10 mouse cellular contexts compared by ENCODE assay signal in the genomic region with DNA sequence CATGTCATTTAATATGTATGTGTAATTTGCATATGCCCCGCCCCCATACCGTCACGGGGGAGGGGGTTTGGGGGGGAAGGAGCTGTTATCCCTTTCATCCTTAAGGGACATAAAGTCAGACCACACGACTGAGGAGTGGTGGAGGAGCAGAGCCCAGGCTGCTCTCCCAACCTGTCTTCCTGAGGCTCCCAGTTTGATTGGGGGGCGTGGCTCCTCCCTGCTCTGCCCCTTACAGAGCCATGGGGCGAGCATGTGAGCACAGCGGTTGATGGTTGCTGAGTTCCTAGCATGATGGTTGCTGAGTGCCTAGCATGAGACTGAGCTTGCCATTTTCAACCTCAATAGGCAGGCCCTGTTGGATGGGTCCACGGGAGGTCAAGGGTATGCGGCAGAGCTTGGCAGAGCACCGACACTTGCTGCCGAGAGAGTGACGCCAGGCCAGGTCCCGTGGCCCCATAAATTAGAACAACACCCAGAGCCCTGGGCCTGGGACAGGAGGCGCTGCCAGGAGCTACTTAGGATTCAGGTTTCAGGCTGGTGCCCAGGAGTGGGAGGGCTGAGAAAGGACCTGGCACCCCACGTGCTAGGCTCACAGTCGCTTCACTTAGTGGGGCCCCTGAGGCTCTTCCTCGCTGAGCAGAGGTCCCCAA. TPM values are rescaled to one million over a fixed set of nuclear protein-coding genes. Genes with fewer than 3 reads are reported as not detected.
A peak's percentile ranks its signal among the peaks of the same experiment; 100 is the strongest.
DNase-seq lines count a peak whose midpoint lies in the region; ATAC-seq and TF ChIP-seq lines count a peak whose summit lies in the region.
"Had no signal": no experiment of that assay in that cellular context is flagged by ENCODE, and none has a peak within 500 bp of the region (broad histone marks: within the 10 kb centered on the region; RNA-seq: fewer than 3 reads in every experiment).

No protein-coding gene starts in this region.

- H3K4me3 ChIP-seq in hindbrain, embryonic 10.5 days: peak overlapping the region; percentile 1; the same call in 1 of the 2 replicates
- H3K4me3 ChIP-seq in hindbrain, embryonic 14.5 days (replicated peaks; ENCODE audit: low read length): no peak overlapping the region
- peak overlapping the region; percentile 36 for H3K4me3 ChIP-seq in limb, embryonic 10.5 days
- no peak overlapping the region for H3K4me3 ChIP-seq in left cerebral cortex, adult 2 months
- no peak overlapping the region for H3K4me3 ChIP-seq in cerebellum, adult 2 months (replicated peaks; ENCODE audit: insufficient read depth, low read depth, low read length)
- H3K4me3 ChIP-seq: midbrain, embryonic 12.5 days had no signal

- TF ChIP-seq POLR2A in cerebellum, adult 2 months (IDR thresholded peaks at IDR 0.05; ENCODE audit: borderline replicate concordance, insufficient read depth, low read length): no peak

- H3K9me3 ChIP-seq in hindbrain, embryonic 10.5 days: no peaks in the 10 kb centered on the region
- H3K9me3 ChIP-seq in hindbrain, embryonic 14.5 days (ENCODE audit: control insufficient read depth, low read length): no peaks in the 10 kb centered on the region
- H3K9me3 ChIP-seq in limb, embryonic 10.5 days (replicated peaks): no peaks in the 10 kb centered on the region
- H3K9me3 ChIP-seq: G1E; midbrain, embryonic 12.5 days had no signal

- intact Hi-C loops in left cerebral cortex, adult 2 months (cut with DNase I): no loop called here

- no peaks in the 10 kb centered on the region for H3K36me3 ChIP-seq in hindbrain, embryonic 10.5 days
- no peaks in the 10 kb centered on the region for H3K36me3 ChIP-seq in hindbrain, embryonic 14.5 days (replicated peaks; ENCODE audit: control insufficient read depth, insufficient read depth)
- H3K36me3 ChIP-seq in limb, embryonic 10.5 days: no peaks in the 10 kb centered on the region
- H3K36me3 ChIP-seq: G1E; midbrain, embryonic 12.5 days had no signal

- peaks cover 38% of the 10 kb centered on the region for H3K27me3 ChIP-seq in hindbrain, embryonic 10.5 days (ENCODE audit: insufficient read depth, poor library complexity, severe bottlenecking)
- H3K27me3 ChIP-seq in hindbrain, embryonic 14.5 days (ENCODE audit: control insufficient read depth, insufficient read depth, low read length): peaks cover 20% of the 10 kb centered on the region
- H3K27me3 ChIP-seq in limb, embryonic 10.5 days (ENCODE audit: low read depth, poor library complexity, severe bottlenecking): peaks cover 48% of the 10 kb centered on the region
- no peaks in the 10 kb centered on the region for H3K27me3 ChIP-seq in cerebellum, adult 2 months (ENCODE audit: control insufficient read depth, insufficient read depth, low read length)

- DNase-seq in hindbrain, embryonic 10.5 days (ENCODE audit: low spot score): no peak
- no peak for DNase-seq in hindbrain, embryonic 14.5 days (ENCODE audit: low spot score)
- DNase-seq in R1 (ENCODE audit: low read depth, low spot score): peak; percentile 45
- DNase-seq in heart, adult 8-10 months (ENCODE audit: low spot score): peak; percentile 25
- DNase-seq in limb, embryonic 10.5 days (ENCODE audit: low spot score): no peak
- no peak for DNase-seq in left cerebral cortex, adult 2 months (ENCODE audit: extremely low spot score in 1 of 2, low spot score in 2 of 2)
- DNase-seq in cerebellum, adult 2 months: no peak
- DNase-seq in spleen, adult 18-20 months: no peak

- H3K9ac ChIP-seq in hindbrain, embryonic 14.5 days: no peak overlapping the region
- H3K9ac ChIP-seq: midbrain, embryonic 12.5 days had no signal

- peaks cover 41% of the 10 kb centered on the region for H3K4me1 ChIP-seq in hindbrain, embryonic 10.5 days (replicated peaks)
- peaks cover 9% of the 10 kb centered on the region for H3K4me1 ChIP-seq in hindbrain, embryonic 14.5 days (replicated peaks; ENCODE audit: control insufficient read depth, insufficient read depth, low read length)
- peaks cover 30% of the 10 kb centered on the region for H3K4me1 ChIP-seq in limb, embryonic 10.5 days
- H3K4me1 ChIP-seq in cerebellum, adult 2 months (ENCODE audit: control insufficient read depth, insufficient read depth, low read length): peaks cover 4% of the 10 kb centered on the region; the same call in 1 of the 2 replicates

- 40% methylated on average over 17 of the region's 17 CpGs for WGBS in hindbrain, embryonic 10.5 days
- WGBS in hindbrain, embryonic 14.5 days: 33% methylated on average over 17 of the region's 17 CpGs
- 18% methylated on average over 17 of the region's 17 CpGs for WGBS in limb, embryonic 10.5 days
- WGBS in cerebellum, adult 2 months: 10% methylated on average over 17 of the region's 17 CpGs

- no peak overlapping the region for H3K4me2 ChIP-seq in hindbrain, embryonic 14.5 days (replicated peaks)
- H3K4me2 ChIP-seq: midbrain, embryonic 12.5 days had no signal

- no peak for ATAC-seq in hindbrain, embryonic 14.5 days (ENCODE audit: low FRiP score)

- TF ChIP-seq CTCF in left cerebral cortex, adult 2 months (IDR thresholded peaks at IDR 0.05): no peak
- TF ChIP-seq CTCF in cerebellum, adult 2 months (IDR thresholded peaks at IDR 0.05; ENCODE audit: borderline replicate concordance, insufficient read depth, low read depth, low read length): no peak

- H3K27ac ChIP-seq in hindbrain, embryonic 10.5 days: no peak overlapping the region
- no peak overlapping the region for H3K27ac ChIP-seq in hindbrain, embryonic 14.5 days
- H3K27ac ChIP-seq in limb, embryonic 10.5 days: no peak overlapping the region
- no peak overlapping the region for H3K27ac ChIP-seq in left cerebral cortex, adult 2 months
- H3K27ac ChIP-seq in cerebellum, adult 2 months (ENCODE audit: insufficient read depth, low read length): no peak overlapping the region
- H3K27ac ChIP-seq: midbrain, embryonic 12.5 days had no signal

RNA-seq across cellular contexts. Expression of gene Padi2, which starts 4.6 kb away (rescaled TPM):
- 1.4 and 3.8 TPM in 2 replicates for polyA plus RNA-seq in hindbrain, embryonic 10.5 days (2016; fragmentation: Nextera tagmentation; extraction: Ambion mirVana)
- 0.74 and 1.5 TPM in 2 replicates for polyA plus RNA-seq in hindbrain, embryonic 14.5 days (2014; fragmentation: Nextera tagmentation; extraction: Ambion mirVana)
- total RNA-seq in heart, adult 8-10 months (2022): 1 to 10 TPM in 3 of 4 experiments, under 1 TPM in 1; 0.72 to 1.3 (median 1.2) TPM
- polyA plus RNA-seq in limb, embryonic 10.5 days (2016; fragmentation: Nextera tagmentation; extraction: Ambion mirVana): 0.05 and 0.33 TPM in 2 replicates
- total RNA-seq in left cerebral cortex, adult 2 months (2021): 10 to 100 TPM; 10.2 to 11.6 TPM
- polyA plus RNA-seq in cerebellum, adult 2 months (2012; rRNA removed): 22.2 and 25.2 TPM in 2 replicates

RNA-seq across cellular contexts. Expression of gene Sdhb, which starts 50.2 kb away (rescaled TPM):
- polyA plus RNA-seq in hindbrain, embryonic 10.5 days (2016; fragmentation: Nextera tagmentation; extraction: Ambion mirVana): 412 and 491 TPM in 2 replicates
- polyA plus RNA-seq in hindbrain, embryonic 14.5 days (2014; fragmentation: Nextera tagmentation; extraction: Ambion mirVana): 482 and 502 TPM in 2 replicates
- total RNA-seq in heart, adult 8-10 months (2022): 1,000 to 10,000 TPM; 1,293 to 1,379 (median 1,312) TPM
- 428 and 436 TPM in 2 replicates for polyA plus RNA-seq in limb, embryonic 10.5 days (2016; fragmentation: Nextera tagmentation; extraction: Ambion mirVana)
- 100 to 1,000 TPM; 170 to 178 TPM for total RNA-seq in left cerebral cortex, adult 2 months (2021)
- 320 and 325 TPM in 2 replicates for polyA plus RNA-seq in cerebellum, adult 2 months (2012; rRNA removed)

Comparison
In these comparisons a context has a peak if more than half of its experiments do, and no peak if none do; other contexts are left out.
1. H3K4me3 ChIP-seq: peak in hindbrain, embryonic 10.5 days (single experiment) and limb, embryonic 10.5 days (single experiment); none in hindbrain, embryonic 14.5 days (single experiment), left cerebral cortex, adult 2 months (single experiment) and cerebellum, adult 2 months (single experiment).
2. DNase-seq: peak in R1 (single experiment) and heart, adult 8-10 months (single experiment); none in hindbrain, embryonic 10.5 days (single experiment), hindbrain, embryonic 14.5 days (single experiment), limb, embryonic 10.5 days (single experiment), left cerebral cortex, adult 2 months (0 of 2), cerebellum, adult 2 months (0 of 2) and spleen, adult 18-20 months (0 of 2).